Mouse (Mus musculus): ENCODE data around the gene Slc27a4.

Slc27a4 gene

GRCm38 (mm10) chr2:29856451-29857260 is 54.2 kb downstream of the Slc27a4 start:
- peak; percentile 87 for DNase-seq (ENCODE audit: low spot score)

GRCm38 (mm10) chr2:29857341-29857740 is 54.9 kb downstream of the Slc27a4 start:
- DNase-seq (ENCODE audit: low spot score) = no peak

GRCm38 (mm10) chr2:29857967-29858366 is 55.5 kb downstream of the Slc27a4 start:
- no peak for DNase-seq (ENCODE audit: low spot score)

- DNase-seq (ENCODE audit: low spot score) = peak; percentile 87
Measured at GRCm38 (mm10) chr2:29858748-29859473, 56.5 kb downstream of the Slc27a4 start.

GRCm38 (mm10) chr2:29865125-29865524 is 62.7 kb downstream of the Slc27a4 start:
- DNase-seq (ENCODE audit: low spot score) = no peak

Measured in embryo, embryonic 10 days (tissue).